Mouse (Mus musculus) heart, postnatal 0 days (tissue): Measurements from ENCODE around the gene A730049H05Rik. TPM values are rescaled to one million over a fixed set of nuclear protein-coding genes. Genes with fewer than 3 reads are reported as not detected.
A peak's percentile ranks its signal among the peaks of the same experiment; 100 is the strongest.

Experiments used
- ATAC-seq: fragments of 200-750 bp; cut with Nextera tagmentation; 2 replicates; pipeline ENCODE4 v1.8.0; 2017; ENCODE audit warnings: low read depth, moderate number of reproducible peaks, moderate library complexity; ENCODE audit not compliant: insufficient read depth
- DNase-seq: peaks from one replicate; pipeline ENCODE4 v3.0.0-alpha.2; 2016; ENCODE audit warnings: low spot score
- H3K27ac ChIP-seq: fragments of 300-500 bp; sonication (generic); 2 replicates; pipeline ENCODE4 v1.5.1; 2014; ENCODE audit warnings: low read depth, mild to moderate bottlenecking
- H3K27me3 ChIP-seq: fragments of 300-500 bp; sonication (generic); 2 replicates; pipeline ENCODE4 v1.6.1; 2014; ENCODE audit warnings: low read length, mixed read lengths; ENCODE audit not compliant: control insufficient read depth, insufficient read depth
- H3K36me3 ChIP-seq: fragments of 300-500 bp; sonication (generic); replicated peaks from 2 replicates; pipeline ENCODE4 v1.6.1; 2014; ENCODE audit warnings: low read length, mixed read lengths; ENCODE audit not compliant: control insufficient read depth, insufficient read depth
- H3K4me1 ChIP-seq: fragments of 300-500 bp; sonication (generic); 2 replicates; pipeline ENCODE4 v1.6.1; 2014; ENCODE audit warnings: antibody characterized with exemption; ENCODE audit not compliant: control insufficient read depth, insufficient read depth
- H3K4me2 ChIP-seq: fragments of 300-500 bp; sonication (generic); 2 replicates; pipeline ENCODE4 v1.6.1; 2014; ENCODE audit warnings: low read depth, mild to moderate bottlenecking, low read length, moderate library complexity
- H3K4me3 ChIP-seq: fragments of 300-500 bp; sonication (generic); 2 replicates; pipeline ENCODE4 v1.5.1; 2014; ENCODE audit warnings: low read depth, low read length
- H3K9ac ChIP-seq: fragments of 300-500 bp; sonication (generic); replicated peaks from 2 replicates; pipeline ENCODE4 v1.6.1; 2014; ENCODE audit warnings: low read depth, low read length, mixed read lengths
- H3K9me3 ChIP-seq: fragments of 300-500 bp; sonication (generic); replicated peaks from 2 replicates; pipeline ENCODE4 v1.6.1; 2016; ENCODE audit warnings: low read length; ENCODE audit not compliant: control insufficient read depth
- CTCF ChIP-seq: IDR thresholded peaks from 2 replicates; pipeline ENCODE4 v1.5.1; 2016; ENCODE audit warnings: antibody characterized with exemption, control low read depth, low read depth
- EP300 ChIP-seq: IDR thresholded peaks from 2 replicates; pipeline ENCODE4 v1.6.1; 2016; ENCODE audit warnings: antibody characterized with exemption, low read depth
- WGBS: fragments of 180-500 bp; shearing (Covaris S2); extraction: QIAGEN DNeasy Blood & Tissue Kit; methylation state at CpG from one replicate; pipeline ENCODE4 v1.1.7; 2014; 5-methylcytosine and 5-hydroxymethylcytosine counted together
- polyA plus RNA-seq: library from polyadenylated mRNA; unstranded; fragments of >200 nt; fragmentation: Nextera tagmentation; extraction: Ambion mirVana; gene quantifications from 2 replicates; pipeline ENCODE4 v1.2.1, GENCODE M21; 2015
- total RNA-seq: library from RNA; depleted of rRNA; stranded (reverse); fragments of >200 nt; gene quantifications from 2 replicates; pipeline ENCODE4 v1.2.3, GENCODE M21; 2014; ENCODE audit warnings: low replicate concordance

A730049H05Rik gene
- total and polyA plus RNA-seq, 2 experiments from 2014 or later, result 0.46 to 1.7 TPM

DNA sequence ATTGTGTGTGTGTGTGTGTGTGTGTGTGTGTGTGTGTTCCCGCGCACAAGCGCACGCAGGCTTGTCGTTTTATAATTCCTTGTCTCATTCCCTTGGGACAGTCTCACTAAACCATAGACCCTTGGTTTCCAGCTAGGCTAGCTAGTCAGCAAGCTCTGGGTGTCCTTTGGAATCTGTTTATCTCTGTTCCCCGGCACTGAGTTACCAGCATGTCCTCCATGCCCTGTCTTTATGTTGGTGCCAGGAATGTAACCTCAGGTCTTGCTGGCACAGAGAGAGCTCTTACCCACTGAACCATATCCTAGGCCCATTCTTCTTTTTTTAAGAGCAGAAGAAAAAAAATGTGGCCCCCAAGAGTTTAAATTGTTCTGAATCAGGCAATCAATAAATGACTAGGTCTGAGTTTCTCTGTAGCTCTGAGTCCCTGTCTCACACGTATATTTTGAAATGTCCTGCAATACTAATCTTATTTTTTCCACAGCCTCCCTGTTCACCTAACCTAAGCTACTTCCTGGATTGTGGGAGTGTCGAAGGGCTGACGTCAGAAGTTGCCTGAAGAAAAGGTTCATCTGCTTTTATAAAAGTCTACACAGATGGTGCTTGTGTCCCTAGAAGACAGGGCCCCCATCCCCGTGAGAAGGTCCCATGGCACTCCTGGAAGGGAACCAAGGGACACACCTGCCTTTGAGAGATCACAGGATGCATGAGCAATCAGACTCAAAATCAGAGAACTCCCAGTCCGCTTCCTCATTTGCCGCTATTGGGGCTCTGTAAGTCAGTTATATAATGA is 42.6 kb downstream of the A730049H05Rik start:
- H3K27me3 ChIP-seq, result no peaks in the 10 kb centered on the region
- TF ChIP-seq CTCF, result no peak
- no peaks in the 10 kb centered on the region for H3K9me3 ChIP-seq
- H3K4me1 ChIP-seq, result peaks cover 30% of the 10 kb centered on the region
- DNase-seq (no peak), ATAC-seq (no peak)
- peak overlapping the region; percentile 67 for H3K27ac ChIP-seq
- H3K4me2 ChIP-seq, result no peak overlapping the region
- H3K9ac ChIP-seq, result no peak overlapping the region
- H3K36me3 ChIP-seq, result peaks cover 52% of the 10 kb centered on the region
- WGBS, result 72% methylated on average over 12 of the region's 12 CpGs
- no peak overlapping the region for H3K4me3 ChIP-seq

GRCm38 (mm10) chr6:92860285-92860912 is 44.1 kb downstream of the A730049H05Rik start:
- 36% methylated on average over 5 of the region's 5 CpGs for WGBS
- no peak for TF ChIP-seq EP300
- TF ChIP-seq CTCF, result no peak
- ATAC-seq (no peak), DNase-seq (no peak)
- Histone ChIP-seq H3K4me3 (no peak overlapping the region), H3K27ac (peak overlapping the region; percentile 36), H3K9ac (no peak overlapping the region), H3K9me3 (no peaks in the 10 kb centered on the region), H3K27me3 (no peaks in the 10 kb centered on the region), H3K4me1 (peaks cover 30% of the 10 kb centered on the region), H3K36me3 (peaks cover 55% of the 10 kb centered on the region), H3K4me2 (no peak overlapping the region)

DNA sequence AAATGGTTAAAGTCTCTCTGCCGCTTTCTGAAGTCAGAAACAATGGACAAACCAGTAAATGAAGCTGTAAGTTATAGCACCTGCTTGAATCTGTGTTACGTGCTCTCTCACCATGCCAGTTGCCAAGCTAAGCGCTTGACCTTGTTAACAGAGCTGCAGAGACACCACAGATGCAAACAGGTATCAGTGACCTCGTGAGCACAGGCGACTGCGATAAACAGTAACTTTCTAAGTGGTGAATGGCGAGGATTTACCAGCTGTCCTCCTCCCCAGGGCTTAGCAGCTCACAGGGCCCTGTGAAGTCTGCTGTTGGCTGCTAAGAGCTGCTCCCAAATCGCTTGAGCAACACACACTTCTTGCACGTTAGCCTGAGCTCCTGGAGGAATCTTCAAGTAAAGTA is 46.3 kb downstream of the A730049H05Rik start:
- WGBS, result 29% methylated on average over 9 of the region's 9 CpGs
- Histone ChIP-seq H3K4me3 (no peak overlapping the region), H3K9me3 (no peaks in the 10 kb centered on the region), H3K4me2 (no peak overlapping the region), H3K27ac (peak overlapping the region; percentile 78), H3K27me3 (no peaks in the 10 kb centered on the region), H3K4me1 (peaks cover 29% of the 10 kb centered on the region), H3K36me3 (peaks cover 60% of the 10 kb centered on the region), H3K9ac (no peak overlapping the region)
- TF ChIP-seq EP300, result peak; percentile 91
- no peak for TF ChIP-seq CTCF
- peak; percentile 63 for DNase-seq
- peak; percentile 81 for ATAC-seq

DNA sequence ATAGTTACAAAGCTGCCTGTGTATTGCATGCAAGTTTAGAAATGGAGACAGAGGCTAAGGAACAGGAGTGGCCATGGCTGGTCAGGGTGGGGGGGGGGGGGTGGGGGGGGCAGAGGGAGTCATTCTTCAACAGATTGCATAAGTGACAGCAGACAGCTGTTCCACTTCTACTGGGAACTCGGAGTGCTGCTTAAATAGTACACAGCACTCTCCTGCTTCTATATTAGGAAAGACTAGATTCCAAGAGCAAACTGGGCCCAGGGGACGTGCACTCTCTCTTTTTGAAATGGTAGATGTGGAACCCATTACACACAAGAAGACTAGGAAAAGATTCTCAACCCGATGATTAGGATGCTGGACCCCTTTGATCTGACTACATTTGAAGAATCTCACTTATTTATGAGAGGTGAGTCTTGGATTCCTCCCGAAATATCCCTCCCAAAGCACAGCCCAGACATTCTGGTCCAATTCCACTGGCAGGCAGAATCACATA is 52.9 kb downstream of the A730049H05Rik start, which contains the start of gene Gm15737:
TSS of gene Gm15737 (plus strand) at position 269 of the 493 bp plus-strand sequence.
- Histone ChIP-seq H3K4me3 (no peak within 1 kb of the TSS), H3K27me3 (no peaks in the 10 kb centered on the region), H3K9me3 (no peaks in the 10 kb centered on the region), H3K36me3 (peaks cover 53% of the 10 kb centered on the region), H3K27ac (peak within 1 kb of the TSS; percentile 94), H3K9ac (peak within 1 kb of the TSS; percentile 28), H3K4me2 (no peak within 1 kb of the TSS), H3K4me1 (peaks cover 23% of the 10 kb centered on the region; the same call in 1 of the 2 replicates)
- WGBS, result 21% methylated on average over 4 of the region's 4 CpGs
- peak; percentile 95 for ATAC-seq
- DNase-seq, result peak; percentile 92
- TF ChIP-seq CTCF, result no peak
- TF ChIP-seq EP300, result no peak; the same call in 1 of the 2 replicates

DNA sequence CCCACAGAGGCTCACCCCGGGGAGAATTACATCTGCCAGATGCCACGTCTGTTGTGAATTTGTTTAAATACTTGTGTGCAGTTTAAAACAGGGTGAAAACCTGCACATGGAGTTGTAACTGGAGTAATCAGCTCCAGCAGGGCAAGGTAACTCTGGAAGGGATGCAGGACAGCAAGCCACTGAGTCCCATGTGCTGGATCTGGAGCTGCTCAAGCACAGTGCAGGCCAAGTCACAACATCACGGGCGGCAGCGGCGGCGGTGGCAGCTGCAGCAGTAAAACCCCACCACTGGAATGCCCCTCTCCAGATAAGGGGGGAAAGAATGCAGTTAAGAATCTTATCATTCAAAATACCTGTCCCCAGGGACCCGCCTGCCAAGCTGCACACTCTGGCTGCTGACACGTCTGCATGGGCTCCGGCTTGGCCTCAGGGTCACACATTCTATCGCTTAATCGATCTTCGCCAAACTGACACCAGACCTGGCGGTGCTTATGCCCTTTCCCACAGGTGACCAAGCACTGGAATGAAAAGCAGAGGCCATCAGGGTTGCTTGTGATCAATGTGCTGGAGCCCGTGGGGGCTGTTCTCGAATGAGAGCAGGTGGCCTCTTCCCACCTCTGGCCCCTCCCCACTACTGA is 53.4 kb downstream of the A730049H05Rik start:
- Histone ChIP-seq H3K4me1 (peaks cover 26% of the 10 kb centered on the region; the same call in 1 of the 2 replicates), H3K9me3 (no peaks in the 10 kb centered on the region), H3K27ac (peak overlapping the region; percentile 94), H3K4me2 (no peak overlapping the region), H3K36me3 (peaks cover 50% of the 10 kb centered on the region), H3K4me3 (no peak overlapping the region), H3K27me3 (no peaks in the 10 kb centered on the region), H3K9ac (peak overlapping the region; percentile 28)
- 21% methylated on average over 16 of the region's 16 CpGs for WGBS
- TF ChIP-seq EP300 (peak; percentile 65; the same call in 1 of the 2 replicates), CTCF (no peak)
- peak; percentile 78 for ATAC-seq
- DNase-seq, result peak; percentile 51
